Mouse (Mus musculus): ENCODE measurements around the gene Cytl1.

Cytl1 gene

DNA sequence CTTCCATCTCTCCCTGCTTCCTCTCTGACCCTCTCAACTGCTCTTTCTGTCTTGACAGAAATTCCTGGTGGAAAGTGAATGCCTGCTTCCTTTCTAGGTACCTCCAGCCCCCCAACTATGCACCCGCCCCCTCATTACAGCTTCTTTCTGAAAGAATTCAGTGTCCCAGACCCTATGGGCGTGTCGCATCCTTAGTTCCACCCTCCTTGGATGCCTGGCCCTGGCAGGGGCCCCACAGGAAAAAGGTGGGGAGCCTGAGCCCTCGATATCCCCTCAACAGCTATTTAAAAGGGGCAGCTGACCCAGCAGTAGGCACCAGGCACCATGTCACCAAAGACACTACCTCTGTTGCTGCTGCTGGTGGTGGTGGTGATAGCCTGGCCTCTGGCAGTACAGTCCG, at the start of gene Cytl1:
TSS of gene Cytl1 (plus strand) at position 296 of the 400 bp plus-strand sequence.
- DNase-seq, result peak; percentile 17

DNA sequence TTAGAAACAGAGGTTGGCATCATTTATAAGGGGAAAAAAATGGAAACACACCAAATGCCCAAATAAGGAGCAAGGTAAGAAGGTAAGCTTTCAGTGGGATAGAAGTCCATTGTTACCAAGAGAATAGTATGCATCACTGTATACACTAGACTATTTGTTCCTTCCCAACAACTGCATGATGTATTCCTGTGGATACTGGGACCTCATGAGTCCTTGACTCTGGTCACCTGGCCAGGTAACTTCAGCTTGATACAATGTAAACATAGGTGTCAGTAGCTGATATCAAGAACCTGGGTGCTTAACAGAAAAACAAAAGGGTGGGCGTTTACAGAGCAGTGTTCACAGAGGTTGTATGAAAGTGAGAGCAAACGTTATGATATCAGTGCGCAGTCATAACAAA, 42.6 kb upstream of the Cytl1 start:
- no peak for DNase-seq

DNA sequence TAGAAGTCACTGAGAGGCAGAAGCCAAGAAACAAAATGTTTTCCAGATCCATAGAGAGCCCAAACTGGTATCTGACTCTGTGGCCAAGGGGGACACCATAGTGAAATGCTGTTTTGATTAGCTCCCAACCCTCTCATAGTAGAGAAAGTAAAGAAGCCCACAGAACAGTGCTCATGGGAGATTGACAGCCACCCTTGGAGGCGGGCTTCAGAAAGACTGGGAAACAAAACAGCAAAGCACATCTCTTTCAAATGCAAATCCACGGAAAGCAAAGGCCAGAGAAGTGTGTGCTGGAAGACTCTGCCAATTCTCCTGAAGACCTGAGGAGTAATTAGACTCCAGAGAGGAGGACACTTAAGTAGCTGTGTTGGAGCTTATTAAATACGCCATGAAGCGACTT, 39.5 kb upstream of the Cytl1 start:
- DNase-seq, result no peak

DNA sequence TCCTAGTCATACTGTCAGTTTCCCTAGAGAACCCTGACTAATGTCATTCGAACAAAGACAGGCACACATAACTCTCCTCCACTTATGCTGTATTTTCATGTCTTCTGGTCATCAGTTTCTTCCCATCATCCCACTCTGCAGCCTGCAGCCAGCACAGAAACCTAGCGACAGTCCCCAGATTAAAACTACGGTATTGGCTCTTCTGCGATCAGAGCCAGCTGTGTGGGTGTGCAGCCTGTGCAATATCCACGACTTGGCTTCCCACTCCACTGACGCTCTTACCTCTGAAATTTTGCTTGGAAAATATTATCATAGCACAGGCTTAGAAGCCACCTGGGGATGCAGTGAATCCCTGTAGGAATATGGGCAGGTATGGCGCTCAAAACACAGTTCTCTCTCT, 38.0 kb upstream of the Cytl1 start:
- no peak for DNase-seq

DNA sequence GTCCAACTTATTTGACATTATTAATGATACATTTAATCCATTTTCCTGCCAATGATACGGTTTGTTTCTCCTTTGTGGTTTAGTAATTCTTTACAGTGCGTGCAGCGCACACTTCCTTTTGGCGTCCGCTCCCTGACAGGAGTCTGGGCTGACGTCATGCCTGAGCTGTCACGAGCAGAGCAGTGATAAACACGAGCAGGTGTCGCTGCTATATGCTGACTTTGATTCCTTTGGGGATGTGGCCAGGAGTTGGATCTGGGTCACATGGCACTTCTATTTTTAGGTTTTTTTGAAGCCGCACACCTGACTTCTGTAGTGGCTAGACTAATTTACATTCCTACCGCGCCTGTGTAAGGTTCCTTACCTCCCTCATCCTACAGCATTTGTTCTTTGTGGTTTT, 35.6 kb upstream of the Cytl1 start:
- peak; percentile 6 for DNase-seq

DNA sequence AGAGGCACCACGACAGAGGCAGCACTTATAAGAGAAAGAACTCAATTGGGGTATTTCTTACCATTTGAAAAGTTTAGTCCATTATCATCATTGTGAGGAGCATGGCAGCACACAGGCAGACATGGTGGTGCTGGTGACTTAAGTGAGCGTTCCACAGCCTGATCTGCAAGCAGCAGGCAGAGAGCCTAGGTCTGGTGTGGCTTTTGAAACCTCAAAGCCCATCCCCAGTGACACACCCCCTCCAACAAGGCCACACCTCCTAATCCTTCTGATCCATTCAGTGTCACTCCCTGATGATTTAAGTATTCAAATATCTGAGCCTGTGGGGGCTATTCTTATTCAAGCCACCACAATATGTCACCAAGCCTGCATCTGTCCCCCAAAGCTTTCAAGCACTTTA, 30.4 kb upstream of the Cytl1 start:
- no peak for DNase-seq

DNA sequence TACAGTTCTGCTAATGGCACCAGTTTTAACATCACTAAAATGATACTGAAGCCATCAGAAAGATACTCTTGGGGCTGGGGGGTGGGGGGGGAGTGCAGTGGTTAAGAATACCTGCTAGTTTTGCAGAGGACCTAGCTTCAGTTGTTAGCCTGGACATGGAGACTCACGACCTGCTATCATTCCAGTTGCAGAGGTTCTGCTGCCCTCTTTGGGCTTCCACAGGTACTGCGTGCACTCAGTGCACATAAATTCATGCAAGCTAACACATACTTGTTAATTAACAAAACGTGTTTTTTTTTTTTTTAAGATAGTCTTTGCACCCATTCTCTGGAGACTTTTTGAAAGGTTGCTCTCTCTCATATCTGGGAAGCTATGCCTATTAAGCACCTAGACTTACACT, 27.2 kb upstream of the Cytl1 start:
- DNase-seq, result no peak

DNA sequence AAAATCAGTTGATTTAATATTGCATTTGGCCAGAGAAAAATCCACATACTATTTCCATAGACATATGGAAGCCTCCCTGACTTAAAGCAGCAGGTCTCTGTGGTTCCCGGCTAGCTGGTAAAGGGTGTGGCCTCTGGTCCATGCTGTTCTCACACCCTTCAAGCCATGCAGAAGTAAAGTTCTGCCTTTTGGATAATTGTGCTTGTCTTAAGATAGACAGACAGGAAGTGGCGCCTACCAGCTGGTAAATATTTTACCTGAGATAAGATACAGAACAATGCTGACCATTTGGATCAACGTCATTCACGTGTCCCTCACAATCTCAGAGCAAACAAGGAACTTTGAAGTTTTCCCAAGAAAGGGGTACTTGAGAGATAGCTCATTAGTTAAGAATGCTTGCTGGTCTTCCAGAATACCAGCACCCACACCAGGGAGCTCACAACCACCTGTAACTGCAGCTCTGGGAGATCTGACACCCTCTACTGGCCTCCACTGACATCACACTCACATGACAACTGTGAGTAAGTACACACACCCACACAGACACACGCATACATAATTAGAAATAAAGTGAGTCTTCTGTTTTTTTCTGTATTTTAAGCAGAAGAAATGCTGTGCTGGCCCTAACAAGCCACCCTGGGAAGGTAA, 25.9 kb upstream of the Cytl1 start:
- peak; percentile 2 for DNase-seq

DNA sequence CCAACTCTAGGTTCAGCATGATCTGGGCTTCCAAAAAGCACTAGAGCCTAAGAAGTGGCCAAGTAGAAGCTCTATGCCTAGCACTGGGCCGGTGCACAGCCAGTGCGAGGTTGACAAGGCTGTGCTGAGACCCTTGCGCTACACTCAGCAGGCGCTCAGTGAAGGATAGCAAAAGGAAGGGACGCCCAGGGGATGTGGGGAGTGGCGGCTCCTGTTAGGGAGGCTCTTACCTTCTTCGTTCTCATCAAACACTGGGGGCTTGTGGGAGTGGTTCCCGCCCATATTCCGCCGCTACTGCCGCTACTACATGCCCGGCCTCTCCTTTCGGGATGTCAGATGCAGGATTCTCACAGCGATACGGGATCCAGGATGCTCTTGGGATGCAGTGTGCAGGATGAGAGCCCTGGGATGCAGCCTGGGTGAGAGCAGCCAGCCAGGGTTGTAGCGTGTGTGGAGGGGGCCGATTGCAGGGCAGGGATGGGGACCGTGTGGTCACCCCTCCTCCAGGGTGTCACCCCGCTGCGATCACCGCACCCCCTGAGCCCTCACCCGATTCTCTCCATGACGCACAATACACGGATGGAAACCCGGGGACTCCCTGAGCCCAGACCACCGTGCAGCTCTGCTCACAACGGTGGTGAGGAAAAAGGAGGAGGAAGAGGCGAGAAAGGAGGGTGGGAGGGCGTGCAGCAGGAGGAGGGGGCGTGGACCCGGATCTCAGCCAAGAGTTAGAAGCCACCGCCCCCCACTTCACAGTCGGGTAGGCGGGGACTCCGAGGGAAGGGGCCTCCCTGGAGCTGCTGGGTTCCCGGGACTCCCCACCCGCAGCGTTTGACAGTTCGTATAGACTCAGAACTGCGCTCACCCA, 18.6 kb upstream of the Cytl1 start, which contains the start of gene Stk32b:
TSS of gene Stk32b (minus strand) at position 667 of the 868 bp plus-strand sequence.
- DNase-seq, result peak; percentile 40

DNA sequence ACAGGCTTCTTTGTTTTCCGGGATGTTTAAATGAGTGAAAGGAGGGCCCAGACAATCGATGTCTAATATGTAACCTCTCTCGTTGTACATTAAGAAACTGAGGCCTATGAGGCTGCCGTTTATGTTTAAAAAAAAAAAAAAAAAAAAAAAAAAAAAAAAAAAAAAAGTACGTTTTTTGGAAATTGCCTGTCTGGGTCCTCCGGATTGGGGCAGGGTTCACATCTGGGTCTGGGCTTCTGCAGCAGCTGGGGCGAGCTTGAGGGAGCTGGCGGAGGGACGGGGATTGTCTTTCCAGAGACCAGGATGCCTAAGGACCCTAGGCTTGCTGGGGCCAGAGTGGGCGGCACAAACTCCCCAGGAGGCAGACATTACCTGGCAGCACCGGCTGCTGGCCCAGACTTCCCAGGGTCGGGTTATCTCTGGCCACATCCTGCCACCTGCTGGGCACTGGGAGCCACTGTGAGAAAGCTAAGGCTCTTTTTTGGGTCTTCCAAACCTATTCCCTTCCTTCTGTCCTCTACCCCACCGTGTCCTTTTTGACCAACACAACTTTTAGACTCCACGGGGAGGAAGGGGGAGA, 17.8 kb upstream of the Cytl1 start:
- DNase-seq, result peak; percentile 54

DNA sequence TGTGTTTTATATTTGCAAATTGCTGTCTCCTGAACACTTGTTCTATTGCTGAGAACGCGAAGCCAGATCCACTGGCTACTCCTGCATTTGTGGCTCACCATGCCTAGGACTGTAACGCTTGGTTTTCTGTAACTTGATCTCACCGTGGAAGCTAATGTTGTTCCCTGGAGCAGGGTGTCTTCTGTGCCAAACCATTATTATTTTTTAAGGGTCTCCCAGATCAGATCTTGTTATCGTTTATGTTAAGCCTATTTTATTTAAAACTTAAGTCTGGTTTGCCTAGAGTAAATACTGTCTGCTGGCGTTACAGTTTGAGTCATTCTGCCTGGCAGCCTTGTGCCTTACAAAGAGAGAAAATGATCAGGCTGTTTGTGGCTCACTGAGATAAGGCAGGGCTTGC, 14.6 kb upstream of the Cytl1 start:
- DNase-seq, result no peak

DNA sequence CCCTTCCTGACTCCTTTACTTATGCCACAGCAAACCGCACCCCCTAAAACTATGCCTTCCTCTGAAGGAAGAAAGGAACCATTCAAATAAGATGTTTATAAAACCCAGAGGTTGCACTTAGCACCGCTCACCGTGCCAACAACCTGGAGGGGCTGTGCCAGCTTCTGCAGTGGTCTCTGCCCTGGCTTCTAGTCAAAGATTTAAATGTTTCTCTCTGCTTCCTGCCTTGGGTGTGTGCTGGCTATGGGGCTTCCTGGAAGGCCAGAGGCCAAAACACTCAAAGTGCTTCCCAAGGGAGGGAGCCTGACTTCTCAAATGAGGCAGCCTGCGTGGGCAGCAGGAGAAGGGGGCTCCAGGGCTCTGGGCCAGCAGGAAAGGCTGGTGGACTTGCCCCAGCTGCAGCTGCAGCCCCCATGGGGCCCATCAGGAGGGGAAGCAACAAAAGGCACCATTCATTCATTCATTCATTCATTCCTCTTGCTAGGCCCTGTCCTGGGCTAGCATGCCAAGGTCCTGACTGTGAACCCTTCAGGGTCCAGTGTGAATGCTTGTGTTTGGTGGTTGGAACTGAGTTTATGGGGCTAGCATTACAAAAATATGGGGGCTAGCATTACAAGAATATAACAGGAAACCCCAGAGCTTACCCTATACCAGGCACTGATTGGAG, 10.0 kb upstream of the Cytl1 start:
- DNase-seq, result no peak

DNA sequence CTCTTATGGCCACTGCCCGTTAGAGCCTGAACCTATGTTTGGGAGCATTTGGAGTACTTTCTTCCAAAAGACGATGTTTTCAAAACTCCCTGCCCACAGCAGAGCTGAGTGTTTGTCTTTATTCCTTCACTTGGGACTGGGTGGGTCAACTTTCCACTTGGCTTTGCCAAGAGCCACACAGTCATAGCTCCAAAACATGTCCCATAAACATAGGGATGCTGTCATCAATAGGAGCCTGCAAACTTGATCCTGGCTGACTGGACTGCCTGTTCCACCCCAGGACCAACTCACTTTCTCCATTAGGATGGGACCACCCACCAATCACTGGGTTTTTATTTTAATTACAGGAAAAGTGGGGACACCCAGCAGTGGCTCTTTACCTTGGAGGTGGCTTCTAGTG, 4.5 kb upstream of the Cytl1 start:
- DNase-seq, result no peak

DNA sequence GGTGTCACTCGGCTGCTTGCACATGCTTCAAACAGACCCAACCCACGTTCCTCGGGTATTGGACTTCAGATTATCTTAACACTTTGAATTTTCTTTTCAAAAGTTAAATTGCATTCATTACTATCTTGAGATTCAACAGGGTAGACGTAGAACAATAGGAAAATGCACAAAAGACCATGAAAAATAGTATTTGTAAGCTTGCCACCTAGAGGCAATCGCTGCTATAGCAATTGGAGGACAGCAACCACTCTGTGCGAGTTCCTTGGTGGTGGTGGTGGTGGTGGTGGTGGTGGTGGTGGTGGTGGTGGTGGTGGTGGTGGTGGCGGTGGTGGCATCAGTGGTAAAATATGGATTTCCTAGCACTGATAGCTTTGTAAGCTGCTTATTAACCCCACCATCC, 894 bp downstream of the Cytl1 start:
- no peak for DNase-seq

DNA sequence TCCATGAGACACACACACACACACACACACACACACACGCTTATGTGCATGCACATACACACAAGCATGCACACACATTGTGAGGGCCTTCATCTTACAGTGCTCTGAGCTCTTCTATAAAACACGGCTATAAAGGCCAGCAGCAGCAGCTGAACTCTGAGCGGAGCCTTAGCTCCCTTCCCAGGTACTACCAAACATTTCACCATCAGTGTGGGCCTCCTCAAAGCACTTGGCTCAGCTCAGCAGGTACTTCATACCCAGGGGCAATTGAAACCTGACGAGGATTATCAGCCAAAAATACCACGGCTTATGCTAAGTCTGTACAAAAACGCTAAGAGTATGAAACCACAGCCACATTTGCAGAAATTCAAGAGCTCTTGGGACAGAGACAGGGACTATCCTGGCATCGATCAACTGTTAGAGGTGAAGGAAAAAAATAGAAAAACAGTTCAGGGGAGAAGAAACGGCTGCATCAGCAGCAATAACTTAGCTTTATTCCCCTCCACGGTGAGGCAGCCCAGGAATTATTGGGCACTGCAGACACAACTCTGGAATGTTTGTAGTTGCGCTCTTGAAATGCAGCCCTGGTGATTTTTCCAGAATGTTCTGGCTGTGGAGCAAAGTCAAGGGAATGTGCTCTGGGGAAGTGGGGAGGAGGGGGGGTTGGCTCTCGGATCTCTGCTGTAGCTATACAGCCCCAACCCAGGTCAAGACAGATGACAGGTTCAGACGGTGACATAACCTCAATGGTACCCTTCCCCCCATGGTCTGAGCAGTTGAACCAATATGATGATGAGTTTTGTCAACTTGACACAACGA, 8.8 kb downstream of the Cytl1 start:
- peak; percentile 39 for DNase-seq

DNA sequence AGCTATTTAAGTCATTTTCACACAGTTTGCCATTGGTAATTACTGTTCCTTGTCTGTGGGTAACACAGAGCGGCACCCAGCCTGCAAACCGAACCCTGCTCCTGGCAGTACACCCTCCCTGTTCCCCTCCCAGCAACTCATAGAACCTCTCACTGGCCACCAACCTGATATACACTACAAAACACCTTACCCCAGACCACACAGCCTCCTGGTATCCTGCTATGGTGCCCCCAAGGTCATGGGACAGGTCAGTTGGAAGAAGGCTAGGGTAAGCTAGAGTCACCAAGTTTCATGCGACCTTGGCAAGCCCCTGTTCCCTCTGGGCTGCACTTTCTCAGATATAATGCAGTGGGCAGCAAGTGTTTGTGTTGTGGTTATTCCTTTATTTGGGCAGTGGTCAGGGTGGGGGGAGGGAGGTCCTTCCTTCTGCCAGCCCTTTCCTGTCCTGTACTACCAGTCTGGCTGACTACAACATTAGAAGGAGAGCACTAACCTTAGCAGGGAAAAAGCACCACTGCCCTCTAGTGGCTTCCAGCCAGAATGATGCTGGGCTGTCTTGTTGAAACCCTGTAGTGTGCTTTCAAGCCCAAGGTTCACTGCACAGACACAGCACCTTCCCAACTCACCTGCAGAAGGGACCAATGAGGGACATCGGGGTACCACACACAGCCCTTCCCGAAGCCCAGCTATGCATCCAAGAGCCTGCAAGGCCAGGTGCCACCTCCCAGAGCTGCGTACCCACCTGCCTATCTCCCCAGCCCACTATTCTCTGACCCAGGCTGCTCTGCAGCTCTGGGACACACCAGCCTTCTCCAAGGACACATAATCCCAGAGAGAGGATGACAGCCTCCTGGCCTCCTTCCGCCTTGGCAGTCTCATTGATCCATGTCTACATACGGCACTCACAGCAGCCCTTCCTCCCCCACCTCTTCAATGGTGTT, 17.0 kb downstream of the Cytl1 start:
- peak; percentile 80 for DNase-seq

DNA sequence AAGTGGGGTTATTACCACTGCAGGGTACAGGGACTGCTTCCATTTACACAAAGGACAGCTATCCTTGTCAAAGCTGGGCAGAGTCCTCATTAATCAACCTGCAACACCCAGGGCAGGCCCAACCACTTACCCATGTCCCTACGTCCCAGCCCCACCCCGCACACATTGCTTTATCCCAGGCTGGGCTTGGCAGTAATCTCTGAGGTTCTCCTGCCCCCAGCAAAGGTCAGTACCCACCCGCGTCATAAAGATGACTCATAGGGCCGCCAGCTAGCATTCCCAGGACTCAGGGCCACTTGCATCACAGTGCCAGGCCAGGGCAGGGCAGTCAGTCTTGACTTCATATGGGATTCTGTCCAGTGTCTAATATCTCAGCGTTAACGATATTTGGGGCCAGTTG, 18.0 kb downstream of the Cytl1 start:
- DNase-seq, result no peak

DNA sequence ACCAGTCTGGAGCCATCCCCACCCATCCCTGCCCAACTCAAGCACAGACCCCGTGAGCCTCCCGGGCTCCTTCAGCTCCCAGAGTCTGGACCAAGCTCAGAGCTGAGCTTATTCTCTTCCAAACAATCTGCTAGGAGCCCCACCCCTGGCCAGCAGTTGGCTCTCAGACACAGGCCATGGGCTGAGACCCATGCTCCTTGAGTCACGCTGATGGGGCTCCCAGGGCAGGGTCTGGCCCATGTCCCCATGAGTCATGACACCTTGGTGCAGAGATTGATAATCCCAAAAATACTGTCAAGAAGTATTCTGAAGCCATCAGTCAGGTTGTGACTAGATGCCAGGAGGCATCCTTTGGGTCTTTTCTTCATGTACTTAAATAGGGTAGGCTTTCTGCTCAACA, 26.7 kb downstream of the Cytl1 start:
- DNase-seq, result no peak

DNA sequence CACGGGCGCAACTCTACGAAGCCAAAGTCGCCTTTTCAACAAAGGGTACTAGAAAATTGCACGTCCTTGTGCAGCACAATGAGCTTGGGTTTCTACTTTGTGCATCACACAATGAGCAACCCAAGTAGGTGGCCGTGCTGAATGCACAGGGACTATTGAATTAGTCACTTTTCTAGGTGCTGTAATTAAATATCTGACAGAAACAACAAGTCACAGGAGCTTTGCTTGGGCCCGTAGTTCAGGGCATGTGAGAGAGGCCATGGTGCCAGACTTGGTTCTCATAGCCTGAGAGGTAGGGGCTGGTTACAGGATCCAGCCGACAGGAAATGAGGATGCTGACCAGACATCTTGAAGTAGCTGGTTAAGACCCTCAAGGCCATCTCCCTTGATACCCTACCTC, 30.5 kb downstream of the Cytl1 start:
- DNase-seq, result no peak

DNA sequence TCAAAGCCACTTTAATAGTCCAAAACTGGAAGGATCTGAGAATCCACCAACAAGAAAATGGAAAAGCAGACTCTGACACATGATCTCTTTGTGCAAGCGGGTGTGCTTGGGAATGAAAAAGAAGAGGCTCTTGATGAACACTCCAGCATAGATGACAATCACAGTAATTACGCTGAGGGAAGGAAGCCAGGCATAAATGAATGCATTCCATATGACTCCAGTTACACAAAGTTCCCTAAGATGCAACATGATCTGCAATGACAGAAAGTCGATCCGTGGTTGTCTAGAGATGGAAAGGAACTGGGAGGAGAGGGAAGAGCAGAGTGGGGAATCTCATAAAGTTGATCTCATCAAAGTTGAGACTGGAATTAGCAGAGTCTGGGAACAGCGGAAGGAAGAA, 31.9 kb downstream of the Cytl1 start:
- no peak for DNase-seq

DNA sequence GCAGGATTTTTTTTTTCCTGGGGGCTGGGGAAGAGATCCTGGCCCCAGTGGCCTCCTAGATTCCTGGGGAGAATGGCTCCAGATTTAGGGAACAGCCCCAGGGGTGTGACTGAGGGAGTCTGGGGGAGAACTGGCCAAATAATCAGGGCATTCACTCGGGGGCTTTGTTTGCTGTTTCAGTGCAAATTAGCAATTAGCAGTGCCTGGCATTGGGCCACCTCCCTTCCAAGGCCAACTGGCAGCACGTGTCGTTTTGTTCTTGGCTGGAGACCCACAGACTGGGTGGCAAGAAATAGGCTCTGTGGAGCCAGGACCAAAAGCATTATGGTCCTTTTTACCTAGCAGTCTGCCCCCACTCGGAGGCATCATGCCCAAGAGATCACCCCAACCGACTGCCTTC, 33.7 kb downstream of the Cytl1 start:
- DNase-seq, result no peak
